Mouse (Mus musculus): ENCODE measurements around the gene Rere.
"Not testable (repeated sequence)": the region's sequence is repeated elsewhere in the genome, so short reads cannot be mapped to it uniquely, and the experiment has no call there.

Gene Rere

DNA sequence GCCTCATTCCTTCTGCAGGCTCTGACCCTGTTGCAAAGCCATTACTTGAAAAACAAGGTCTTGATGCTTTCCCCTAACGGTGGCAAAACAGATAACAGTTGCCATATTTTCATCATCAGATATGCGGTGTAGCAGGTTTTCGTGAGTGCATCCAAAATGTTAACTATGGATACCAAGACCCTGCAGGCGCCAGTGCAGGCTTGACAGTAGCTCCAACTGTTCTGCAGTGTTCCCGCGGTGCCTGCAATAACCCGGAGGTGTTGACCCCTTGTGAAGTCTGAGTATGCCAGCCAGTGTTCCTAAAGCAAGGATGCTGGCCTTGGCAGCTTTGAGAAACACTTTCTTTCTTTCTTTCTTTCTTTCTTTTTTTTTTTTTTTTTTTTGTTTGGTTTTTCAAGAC, 26.3 kb upstream of the Rere start:
- DNase-seq = no peak

DNA sequence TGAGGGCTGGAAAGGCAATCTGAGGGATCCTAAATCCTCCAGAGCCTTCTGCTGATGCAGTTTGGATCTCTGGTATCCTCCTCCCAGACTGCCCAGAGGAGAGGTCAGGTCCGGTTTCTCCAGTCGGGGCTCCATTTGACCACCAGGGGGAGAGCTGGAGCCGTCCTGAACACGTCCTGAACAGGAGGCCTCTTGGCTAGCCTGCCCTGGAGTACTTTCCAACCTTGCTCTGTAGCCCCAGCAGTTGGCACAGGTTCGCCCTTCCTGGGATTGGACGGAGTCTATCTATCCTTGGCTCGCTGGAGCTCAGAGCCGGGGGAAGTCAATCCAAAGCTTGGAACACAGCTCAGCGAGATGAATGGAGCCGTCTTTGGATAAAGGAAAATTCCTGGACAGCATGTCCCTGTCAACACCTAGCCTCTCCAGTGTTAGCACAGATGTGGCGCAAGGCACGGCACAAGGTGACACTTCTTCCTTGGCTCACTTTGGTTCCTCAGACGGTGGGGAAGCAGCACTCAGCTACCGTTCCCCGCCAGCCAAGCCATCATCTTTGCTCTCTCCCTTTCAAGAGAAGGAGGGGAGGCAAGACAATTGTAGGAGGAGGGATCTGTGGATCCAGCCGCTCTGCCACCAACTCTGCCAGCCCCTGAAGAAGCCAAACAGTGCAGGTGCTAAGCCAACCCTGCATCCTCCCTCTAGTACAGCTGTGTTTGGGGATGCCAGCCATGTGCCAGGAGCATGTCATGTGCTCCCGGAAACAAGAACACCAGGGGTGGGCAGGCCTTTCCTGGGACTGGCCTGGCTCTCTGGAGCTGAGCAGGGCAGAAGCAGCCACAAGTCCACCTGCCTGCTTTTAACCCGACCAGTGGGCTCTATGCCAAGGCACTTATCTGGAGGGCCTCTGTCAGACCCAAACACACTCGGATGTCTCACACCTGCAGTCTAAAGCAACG, 23.9 kb upstream of the Rere start:
- DNase-seq = peak; percentile 89

DNA sequence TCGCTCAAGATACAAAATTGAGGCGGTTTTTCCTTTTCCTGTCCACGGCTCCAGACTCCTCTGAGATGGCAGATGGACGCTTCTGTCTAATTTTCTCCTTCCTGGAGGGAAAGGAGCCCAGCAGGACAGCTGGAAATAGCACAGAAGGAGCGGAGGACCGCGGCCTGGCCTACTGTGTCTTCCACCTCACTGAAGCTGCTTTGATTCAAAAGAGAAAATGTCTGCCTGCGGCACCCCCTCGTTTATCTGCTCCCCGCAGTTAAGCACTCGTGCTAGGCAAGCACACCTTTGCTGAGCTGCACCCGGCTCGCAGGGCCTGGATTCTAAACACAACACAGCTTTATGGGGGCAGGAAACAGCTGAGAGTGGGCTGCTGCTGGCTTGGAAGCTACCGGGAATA, 23.1 kb upstream of the Rere start:
- DNase-seq = no peak

DNA sequence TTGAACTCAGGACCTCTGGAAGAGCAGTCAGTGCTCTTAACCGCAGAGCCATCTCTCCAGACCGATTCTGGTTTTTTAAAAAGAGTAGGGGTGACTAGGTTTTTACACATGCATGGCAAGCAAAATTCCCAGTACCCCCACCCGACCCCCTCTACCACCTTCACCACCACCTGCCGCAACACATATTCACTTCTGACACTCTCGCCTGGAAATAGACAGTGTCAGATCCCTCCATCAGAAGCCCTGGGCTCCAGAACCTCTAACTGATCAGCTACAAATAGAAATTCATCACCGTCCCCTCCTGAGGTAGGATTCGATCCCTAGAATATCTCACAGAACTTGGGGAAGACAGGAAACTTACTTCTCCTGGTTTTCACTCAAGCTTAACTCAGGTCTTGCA, 21.9 kb upstream of the Rere start:
- no peak for DNase-seq

DNA sequence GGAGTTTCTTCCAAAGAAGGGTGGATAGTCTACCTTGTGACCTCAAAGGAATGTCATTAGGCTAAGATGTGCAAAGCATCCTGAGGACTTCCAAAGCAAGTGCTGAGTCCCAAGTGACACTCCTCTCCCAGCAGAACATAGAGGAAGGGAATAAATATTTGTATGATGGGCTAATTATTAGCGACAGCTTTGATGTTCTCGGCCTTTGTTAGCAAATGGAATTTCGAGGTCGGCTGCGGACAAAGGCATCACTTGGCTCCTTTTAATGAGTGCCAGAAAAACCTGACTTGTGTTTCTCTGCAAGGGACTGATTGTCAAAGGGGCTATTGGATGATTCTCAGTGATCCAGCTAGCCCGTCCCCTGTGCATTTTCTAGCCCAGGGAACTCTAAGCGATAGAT, 21.3 kb upstream of the Rere start:
- no peak for DNase-seq

DNA sequence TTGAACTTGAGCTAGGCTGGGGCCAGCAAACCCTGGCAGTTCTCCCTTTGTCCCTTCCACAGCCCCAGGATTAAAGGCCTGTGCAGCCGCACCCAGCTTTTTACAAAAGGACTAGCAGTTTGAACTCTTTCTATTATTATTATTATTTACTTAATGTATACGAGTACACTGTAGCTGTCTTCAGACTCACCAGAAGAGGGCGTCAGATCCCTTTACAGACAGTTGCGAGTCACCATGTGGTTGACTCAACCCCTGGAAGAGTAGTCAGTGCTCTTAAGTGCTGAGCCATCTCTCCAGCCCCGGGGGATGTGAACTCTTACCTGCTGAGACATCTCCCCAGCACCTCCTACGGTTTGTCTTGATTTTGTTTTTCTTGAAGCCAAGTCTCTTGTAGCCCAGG, 20.7 kb upstream of the Rere start:
- DNase-seq = no peak

DNA sequence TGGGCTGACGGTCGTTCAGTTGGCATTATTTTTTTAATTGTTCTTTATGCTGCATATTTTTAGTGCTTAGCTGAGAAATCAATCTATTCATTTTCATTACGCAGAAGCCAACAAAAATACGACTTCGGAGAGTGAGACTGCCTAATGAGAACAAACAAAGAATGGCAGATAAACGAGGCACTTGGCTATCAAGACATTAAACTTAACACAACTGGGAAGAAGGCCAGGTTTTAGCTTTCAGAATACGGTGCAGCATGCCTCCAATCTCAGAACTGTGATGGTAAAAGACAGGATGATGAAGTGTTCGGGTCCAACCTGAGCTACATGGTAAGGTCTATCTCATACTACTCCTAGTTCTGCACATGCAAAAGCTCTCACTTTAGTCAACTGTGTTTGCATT, 19.1 kb upstream of the Rere start:
- DNase-seq = no peak

DNA sequence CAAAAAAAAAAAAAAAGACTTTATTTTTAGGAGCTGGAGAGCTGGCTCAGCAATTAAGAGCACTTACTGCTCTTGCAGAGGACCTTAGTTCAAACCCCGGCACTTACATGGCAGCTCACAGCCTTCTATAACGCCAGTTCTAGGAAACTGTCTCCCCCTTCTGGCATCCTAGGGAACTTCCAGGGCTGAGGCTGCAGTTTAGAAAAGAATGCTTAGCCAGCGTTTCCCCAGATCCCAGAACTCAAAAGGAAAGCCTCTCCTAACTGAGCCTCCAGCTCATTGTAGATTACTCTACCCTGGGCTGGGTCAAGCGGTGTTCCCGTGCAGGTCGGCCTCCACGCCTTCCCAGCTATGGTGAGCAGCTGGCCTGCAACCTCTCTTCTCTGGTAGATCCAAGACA, 16.5 kb upstream of the Rere start:
- peak; percentile 56 for DNase-seq

DNA sequence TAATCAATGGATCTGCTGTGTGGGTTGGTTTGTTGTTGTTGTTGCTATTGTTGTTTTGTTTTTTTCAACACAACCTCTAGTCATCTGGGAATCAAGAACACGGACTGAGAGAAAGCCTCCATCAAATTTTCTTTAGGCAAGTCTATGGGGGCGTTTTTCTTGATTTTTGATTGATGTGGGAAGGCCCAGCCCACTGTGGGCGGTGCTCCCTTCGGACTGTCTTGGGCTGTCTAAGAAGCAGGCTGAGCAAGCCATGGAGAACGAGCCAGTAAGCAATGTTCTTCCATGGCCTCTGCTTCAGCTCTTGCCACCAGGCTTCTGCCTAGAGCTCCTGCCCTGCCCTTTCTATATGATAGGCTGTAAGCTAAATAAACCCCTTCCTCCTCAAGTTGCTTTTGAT, 16.0 kb upstream of the Rere start:
- DNase-seq = no peak

DNA sequence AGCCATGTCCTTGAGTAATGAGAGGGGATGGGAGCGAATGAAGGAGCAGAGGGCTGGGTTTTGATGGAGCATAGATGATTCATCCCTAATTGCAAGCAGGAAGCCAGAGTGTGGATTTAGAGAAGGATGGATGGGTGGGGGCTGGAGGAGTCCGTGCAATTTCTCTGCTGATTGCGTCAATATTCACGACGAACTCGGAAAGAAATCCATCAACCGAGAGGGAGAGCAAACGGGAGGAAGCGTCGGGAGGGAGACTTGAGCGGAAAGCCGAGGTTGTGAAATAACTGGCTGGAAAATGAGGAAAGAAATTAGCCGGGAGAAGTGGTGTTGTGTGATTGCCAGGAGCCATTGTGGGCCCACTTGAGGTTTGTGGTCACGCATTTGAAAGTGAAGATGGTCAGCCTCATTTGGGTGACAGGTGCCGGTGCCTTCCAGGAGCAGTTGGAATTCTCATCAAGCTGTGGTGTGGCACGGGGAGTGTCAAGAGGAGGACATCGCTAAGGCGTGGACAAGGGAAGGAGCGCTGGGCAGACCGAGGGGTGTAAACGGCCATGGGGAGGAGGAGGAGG, 14.7 kb upstream of the Rere start:
- no peak for DNase-seq

DNA sequence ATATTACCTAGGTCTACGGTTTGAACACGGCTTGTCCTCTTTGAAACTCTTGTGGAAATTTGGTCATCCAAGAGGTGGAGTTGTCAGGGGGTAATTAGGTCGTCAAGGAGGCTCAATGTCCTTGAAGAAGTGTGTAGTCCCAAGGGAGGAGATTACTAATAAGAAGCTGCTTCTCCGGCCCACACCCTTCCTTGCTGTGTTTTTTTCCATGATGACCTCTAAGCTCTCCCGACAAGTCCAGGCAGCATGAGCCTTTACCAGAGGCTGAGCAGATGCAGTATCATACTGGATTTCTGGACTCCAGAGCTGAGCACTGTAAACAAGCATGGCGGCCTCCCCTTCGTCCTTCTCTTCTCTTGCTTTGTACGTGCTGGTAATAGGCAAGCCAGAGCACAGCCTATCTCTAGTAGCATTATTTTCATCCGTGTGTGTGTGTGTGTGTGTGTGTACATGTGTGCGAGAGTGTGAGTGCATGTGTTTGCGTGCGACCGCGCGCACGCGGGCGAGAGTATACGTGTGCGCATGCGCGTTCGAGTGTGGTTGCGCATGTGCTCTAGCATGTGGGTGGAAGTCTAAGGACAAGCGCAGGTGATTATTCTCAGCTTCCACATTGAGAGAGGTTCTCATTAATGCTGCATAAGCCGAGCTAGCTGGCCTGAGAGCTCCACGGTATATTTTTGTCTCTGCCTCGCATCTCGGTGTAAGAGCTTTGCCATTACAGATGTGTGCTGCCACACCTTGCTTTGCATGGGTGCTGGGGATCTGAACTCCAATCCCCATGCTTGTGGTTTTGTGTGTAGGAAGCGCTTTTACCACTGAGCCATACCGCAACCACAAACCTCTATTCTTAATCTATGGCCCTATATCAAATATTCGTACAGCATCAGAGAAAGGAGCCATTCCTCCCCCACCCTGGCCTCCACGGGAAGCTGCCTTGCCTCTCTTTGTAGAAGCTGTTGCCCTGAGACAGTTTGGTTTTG, 12.5 kb upstream of the Rere start:
- DNase-seq = no peak

DNA sequence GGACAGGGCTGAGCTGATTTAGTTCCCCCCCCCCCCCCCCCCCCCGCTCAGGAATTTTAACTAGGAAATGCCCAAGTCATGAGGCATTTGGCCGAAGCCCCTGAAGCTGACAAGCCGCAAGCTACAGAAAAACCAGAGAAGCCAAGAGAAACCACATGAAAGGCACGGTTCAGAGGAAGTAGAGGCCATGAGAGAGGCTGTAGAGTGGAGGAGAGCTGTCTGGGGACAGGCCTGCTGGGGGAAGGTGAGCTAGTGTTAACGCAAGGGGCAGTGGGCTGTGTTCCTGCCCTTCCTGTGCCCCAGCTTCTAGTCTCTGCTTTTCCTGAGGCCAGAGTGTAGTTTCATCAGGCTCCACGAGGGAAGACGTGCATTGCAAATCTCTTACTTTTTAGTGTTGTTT, 11.8 kb upstream of the Rere start:
- DNase-seq = peak; percentile 44

DNA sequence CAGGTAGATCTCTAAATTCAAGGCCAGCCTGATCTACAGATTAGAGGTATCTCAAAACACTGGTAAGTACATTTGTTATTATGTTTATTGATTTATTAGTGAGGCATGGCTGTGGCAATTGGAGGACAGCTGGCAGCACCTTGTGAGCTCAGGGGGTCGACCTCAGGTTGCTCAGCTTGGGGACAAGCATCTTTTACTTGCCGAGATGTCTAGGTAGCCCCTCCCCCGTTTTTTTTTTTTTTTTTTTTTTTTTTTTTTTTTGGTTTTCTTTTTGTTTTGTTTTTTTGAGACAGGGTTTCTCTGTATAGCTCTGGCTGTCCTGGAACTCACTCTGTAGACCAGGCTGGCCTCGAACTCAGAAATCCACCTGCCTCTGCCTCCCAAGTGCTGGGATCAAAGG, 10.7 kb upstream of the Rere start:
- DNase-seq = not testable (repeated sequence)

DNA sequence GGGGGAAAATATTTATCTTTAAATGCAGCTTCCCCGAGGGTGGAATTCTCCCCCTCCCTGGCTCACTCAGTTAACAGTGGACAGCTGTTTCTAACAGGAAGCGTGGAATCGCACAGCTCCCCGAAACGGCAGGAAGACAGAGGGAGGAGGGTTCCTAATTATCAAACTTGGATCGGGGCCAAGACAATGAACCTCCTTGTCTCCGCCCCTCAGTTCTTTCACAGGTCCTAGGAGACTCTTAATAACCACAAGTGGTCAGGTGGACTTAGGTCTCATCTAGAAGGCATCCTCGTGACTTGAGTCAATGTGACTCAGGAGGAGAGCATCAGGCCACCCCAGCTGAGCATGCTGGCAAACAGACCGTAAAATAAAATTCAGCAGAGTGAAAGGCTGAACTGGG, 8.7 kb upstream of the Rere start:
- DNase-seq = peak; percentile 89

DNA sequence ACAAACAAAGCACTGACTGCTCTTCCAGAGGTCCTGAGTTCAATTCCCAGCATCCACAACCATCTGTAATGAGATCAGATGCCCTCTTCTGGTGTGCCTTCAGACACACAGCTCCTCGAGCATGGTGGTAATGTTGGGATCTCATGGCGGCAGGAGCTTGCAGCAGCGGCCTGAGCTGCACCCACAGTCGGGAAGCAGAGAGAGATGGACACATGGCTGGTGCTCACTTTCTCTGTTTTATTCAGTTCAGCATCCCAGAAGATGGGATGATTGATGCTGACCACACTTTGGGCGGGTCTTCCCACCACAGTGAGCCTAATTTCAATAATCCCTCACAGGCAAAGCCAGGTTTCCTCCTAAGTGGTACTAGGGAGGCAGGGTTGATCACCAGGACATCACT, 5.9 kb upstream of the Rere start:
- no peak for DNase-seq

DNA sequence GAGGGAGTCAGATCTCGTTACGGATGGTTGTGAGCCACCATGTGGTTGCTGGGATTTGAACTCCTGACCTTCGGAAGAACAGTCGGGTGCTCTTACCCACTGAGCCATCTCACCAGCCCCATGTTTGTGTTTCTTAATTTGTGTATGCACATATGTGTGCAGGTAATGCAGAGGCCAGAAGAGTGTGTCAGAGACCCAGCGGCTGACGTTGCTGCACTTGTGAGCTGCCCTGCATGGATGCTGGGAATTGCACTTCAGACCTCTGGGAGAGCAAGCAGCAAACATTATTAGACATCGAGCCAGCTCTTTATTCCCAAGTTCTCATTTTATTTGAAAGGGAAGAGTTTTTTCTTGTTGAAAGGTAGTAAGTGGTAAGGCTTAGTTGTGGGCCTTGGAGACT, 2.1 kb upstream of the Rere start:
- DNase-seq = not testable (repeated sequence)

DNA sequence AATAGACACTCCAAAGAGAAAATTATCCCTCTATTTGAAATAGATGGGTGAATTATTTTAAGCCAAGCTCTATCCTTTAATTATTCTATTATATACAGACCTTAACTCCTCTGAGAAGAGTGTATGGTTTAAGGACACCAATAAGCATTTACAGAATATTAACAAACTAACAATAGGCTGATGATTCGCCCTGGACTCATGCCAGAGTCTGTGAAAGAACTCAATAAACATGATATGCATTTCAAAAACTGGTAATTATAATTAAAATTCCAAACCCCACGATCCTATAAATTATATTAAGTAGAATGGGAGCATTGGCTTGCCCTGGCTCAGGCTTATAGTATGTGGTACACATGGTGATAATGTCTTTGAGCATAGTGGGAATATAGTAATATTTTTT, 1.4 kb upstream of the Rere start:
- DNase-seq = no peak

DNA sequence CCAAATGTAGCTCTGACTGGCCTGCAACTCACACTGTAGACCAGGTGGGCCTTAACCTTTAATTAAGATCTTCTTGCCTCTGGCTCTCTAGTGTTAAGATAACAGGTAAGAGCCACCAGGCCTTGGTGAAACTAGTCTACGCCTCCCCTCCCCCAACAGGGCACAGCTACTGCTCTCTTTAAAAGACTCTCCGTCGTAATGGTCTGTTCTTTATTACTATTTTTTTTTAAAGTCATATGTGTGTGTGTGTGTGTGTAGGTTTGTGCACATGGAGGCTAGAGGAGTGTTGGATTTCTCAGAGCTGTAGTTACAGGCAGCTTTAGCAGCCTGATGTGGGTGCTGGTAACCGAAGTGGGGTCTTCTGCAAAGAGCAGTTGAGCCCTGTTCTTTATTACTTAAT, 987 bp upstream of the Rere start:
- DNase-seq = no peak

DNA sequence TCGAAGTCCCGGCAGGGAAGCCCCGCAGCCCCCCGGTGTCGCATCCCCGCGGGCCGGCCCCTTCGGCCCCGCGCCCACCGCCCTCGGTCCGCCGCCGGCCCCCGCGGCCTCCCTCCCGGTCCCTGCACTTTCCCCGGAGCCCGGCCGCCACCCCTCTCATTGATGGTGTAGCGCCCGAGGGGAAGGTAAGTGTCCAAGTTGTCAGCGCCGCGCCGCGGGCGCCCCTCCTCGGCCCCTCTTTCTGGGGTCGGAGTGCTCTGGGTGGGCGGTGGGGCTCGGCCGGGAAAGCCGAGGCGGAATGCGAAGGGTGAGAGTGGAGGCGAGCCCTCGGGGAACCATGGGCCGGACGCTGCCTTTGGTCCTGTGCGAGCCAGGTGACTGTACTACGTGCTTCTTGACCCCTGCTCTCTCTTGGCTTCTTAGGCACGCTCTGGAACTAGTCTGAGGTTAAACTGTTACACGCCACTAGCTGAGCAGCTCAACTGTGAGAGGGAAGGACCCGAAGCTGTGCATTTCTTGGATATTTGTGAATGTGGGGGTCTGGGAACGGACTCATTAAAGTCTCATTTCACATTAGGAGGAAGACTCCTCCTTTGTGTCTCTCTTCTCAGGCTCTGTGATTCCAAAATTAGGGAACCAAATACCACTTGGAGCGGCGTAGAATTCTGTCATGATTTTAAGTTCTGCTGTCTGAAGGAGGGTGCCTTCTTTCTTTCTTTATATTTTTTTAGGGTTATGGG, 615 bp downstream of the Rere start:
- peak; percentile 81 for DNase-seq

DNA sequence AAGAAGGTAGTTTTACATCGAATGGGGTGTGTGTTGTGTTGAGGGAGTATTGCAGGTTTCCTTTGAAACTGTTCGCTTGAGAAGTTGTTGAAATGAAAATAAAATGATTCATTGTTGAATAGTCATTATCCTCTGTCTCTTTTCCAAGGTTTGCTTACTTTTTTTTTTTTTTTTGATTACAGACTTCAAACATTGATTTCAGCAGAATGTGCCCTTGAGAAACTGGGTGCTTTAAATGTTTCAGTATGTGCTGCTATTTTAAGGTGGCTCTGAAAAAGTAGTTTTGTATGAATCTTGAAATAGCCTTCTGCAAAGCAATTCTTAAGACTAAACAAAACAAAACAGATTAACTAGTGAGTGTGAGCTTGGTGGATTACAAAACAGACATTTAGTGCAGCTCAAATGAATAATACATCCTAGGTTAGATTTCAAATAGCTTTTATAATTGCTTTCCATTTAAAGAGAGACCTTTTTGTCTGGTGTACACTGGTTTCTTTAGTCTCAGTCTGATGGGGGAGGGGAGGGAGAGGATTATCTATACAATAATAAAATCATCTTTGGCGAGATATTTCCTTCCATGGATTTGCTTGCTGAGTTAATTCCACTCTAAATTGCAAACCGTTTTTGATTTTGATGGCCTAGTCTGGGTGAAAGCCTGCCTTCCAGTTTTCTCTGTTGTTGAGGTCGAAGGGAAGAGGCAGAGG, 1.3 kb downstream of the Rere start:
- no peak for DNase-seq

DNA sequence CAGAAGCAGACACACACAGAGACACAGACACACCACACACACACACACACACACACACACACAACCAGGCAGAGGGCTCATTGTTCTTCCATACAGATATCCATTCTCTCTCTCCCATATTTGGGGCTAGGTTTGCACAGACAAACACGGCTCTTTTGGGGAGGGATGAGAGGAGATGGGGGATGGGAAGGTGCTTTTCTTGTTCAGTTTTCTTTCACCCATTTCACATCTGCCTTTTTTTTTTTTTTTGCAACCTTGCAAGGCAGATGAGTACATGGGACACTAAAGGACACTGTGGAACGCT, 1.8 kb downstream of the Rere start:
- DNase-seq = no peak

DNA sequence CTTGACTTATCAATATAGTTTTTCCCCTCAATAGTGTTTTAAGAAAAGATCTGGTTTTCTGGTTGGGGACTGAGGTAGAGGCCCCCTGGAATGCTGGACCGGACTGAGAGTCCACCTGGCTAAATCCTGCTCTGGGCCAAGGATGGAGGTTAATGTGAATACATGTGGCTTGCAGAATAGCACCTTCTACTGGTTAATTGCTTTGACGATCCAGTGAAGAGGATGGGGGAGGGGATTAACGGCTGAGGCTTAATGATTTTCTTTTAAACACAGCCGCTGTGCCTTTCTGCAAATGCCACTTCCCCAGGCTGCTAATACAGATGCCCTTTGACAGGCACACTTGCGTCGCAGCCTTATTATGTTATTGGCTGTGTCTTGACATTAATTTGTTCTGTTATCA, 2.5 kb downstream of the Rere start:
- peak; percentile 73 for DNase-seq

Measured in kidney, postnatal 14 days (tissue).